Mouse (Mus musculus) left cerebral cortex, adult 8-10 months (tissue): Measurements from ENCODE around the gene Dolpp1. TPM values are rescaled to one million over a fixed set of nuclear protein-coding genes. Genes with fewer than 3 reads are reported as not detected.
A peak's percentile ranks its signal among the peaks of the same experiment; 100 is the strongest.

Experiments
- DNase-seq, 2 experiments: peaks; one replicate each; pipeline ENCODE4 v3.0.0; 2022; ENCODE audit warnings: low spot score in 2 of 2
- total RNA-seq, 4 experiments: library from RNA; stranded (reverse); gene quantifications; 2 replicates each; pipeline ENCODE4 v1.2.4; 2022

Dolpp1 gene
- total RNA-seq, 4 experiments from 2014 or later: 22.2 to 30.1 (median 27.3) TPM

DNA sequence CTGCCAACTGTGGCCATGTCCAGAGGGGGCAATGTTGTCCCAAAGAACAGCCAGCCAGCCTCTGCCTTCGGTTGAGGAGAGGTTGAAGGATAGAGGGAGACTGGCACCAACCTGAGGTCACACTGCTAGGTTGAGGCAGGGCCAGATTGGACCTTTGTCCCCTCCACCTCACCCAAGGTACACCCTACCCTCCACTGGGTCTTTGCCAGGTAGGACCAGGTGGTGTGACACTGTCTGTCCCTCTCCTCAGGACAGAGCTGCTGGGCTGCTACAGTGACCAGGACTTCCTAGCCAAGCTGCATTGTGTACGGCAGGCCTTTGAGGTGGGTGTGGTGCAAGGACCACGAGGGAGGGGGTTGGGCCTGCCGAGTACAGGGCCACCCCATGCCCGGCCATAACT is 14.3 kb upstream of the Dolpp1 start:
- DNase-seq: no peak

DNA sequence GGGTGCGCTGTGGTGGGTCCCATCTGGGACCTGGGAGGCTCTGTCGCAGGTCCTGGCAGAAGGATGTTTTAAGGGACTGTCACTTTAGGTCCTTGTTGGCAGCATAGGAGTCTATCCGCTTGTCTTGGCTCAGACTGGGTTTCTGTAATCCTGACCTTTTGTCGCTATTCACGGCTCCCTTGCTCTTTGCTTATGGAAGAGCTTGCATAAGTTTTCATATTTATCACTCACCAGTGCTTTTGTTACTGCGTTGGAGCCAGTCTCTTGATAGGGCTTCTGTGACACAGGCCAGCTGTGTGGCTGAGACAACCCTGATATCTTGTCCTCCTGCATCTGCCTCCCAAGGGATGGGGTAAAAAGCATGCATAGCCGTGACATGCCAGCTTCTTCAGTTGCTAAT is 12.7 kb upstream of the Dolpp1 start:
- DNase-seq: no peak

DNA sequence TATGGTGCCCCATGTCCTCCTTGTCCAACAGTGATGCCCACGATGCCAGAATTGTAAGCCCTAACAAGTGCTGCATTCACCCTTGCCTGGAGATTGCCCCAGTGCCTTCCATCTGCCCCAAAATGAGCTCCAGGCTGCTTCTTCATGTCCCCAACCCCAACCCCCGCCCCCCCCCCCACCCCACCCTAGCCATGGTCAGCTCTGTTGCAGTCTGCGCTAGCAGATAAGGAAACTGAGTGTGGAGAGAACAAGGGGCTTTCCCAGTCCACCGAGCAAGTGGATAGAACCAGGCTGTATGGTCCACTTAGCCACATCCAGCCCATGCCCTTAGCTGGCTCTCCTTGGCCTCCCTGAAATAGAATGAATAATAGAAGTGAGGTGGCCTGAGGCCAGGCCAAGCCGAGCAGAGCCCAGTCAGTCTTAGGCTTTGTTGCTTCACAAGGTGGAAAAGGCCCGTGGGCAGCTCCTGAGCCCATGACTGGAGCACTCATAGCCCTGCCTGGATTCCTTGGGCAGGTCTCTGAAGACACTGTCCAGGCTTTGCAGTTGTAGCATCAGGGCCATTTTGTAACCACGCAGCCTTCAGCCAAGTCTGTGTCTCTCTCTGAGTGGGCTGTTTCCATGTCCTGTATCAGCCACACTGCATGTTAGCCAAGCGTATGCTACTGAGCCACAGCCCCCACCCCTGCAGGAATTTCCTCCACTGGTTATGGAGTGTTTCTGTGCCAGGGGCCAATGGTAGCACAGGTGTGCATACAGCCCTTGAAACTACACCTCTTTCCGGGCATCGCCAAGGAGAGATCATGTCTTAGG is 11.3 kb upstream of the Dolpp1 start:
- no peak for DNase-seq

DNA sequence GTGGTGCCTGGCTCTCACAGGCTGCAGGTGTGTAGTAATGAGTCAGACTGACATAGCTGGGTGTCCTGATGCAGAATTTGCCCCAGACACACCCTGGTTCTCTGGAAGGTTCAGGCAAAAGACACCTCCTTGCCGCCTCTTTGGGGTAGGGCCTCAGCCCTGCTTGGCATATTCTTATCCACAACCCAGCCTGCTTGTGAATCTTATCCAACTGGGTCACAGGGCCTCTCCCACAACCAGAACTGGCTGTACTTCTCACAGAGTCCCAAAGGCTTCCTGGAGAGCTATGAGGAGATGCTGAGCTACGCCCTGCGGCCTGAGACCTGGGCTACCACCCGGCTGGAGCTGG is 10.7 kb upstream of the Dolpp1 start:
- DNase-seq: no peak

DNA sequence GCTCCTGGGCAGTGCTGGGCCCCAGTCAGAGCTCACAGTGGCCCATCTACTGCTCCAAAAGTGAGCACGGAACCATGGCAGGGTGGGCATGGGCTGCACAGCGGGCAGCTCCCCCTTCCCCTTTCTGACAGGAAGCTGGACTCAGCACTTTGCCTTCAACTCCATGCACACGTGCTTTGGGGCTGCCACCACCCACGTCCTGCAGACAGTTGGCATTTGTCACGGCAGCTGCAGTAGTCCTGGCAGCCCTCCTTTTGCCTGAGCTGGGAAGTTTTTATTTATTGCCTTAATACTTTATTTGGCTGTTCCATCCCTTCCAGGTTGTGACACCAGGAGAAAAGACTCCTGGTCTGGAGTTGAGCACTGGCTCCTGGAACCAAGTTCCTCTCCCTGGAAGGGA is 7.2 kb upstream of the Dolpp1 start:
- no peak for DNase-seq

DNA sequence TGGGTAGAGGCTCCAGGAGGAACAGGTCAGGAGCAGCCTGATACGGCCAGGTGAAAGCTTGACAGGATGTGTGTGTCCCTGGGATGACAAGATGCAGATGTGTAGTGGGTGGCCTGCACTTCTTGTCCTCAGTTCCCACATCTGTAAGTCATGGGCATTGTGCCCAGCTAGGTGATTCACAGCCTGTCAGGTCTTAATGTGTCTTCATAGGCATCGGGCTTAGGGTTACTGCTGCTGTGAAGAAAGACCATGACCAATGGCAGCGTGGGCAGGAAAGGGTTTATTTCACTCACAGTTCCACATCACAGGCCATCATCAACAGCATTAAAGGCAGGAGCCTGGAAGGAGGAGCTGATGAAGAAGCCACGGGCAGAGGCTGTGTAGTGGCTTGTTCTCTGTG is 6.5 kb upstream of the Dolpp1 start:
- DNase-seq: no peak

DNA sequence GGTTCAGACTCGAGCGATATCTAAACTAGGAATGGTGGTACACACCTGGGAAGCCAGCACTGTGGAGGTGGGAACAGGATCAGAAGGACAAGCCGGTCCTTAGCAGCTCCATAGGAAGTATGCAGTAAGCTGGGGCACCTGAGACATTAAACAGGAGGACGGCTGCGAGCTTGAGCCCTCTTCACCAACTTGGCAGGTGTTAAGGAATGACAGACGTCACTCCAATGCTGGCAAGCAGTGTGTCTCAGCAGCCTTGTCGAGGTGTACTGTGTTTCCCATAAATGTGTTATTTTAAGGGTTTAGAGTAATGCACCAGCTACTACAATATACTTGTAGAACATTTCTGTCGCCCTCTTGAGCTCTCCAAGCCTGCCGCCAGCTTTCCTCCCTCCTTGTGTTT is 5.1 kb upstream of the Dolpp1 start:
- DNase-seq: no peak

DNA sequence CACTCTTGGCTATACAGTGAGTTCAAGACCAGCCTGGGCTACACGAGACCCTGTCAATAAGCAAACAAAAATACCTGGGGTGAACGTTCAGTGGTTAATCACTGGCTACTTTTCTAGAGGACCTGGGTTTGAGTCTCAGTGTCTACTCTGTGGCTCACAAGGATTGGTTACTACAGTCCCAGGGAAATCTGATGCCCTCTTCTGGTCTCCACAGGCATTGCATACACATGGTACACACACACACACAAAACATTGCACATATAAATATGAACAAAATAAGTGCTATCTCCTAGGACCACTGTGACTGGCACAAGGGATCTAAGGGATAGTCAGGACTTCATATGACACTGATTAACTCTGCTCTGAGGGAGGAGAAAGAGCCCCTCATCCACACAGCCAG is 3.1 kb upstream of the Dolpp1 start:
- DNase-seq: no peak

DNA sequence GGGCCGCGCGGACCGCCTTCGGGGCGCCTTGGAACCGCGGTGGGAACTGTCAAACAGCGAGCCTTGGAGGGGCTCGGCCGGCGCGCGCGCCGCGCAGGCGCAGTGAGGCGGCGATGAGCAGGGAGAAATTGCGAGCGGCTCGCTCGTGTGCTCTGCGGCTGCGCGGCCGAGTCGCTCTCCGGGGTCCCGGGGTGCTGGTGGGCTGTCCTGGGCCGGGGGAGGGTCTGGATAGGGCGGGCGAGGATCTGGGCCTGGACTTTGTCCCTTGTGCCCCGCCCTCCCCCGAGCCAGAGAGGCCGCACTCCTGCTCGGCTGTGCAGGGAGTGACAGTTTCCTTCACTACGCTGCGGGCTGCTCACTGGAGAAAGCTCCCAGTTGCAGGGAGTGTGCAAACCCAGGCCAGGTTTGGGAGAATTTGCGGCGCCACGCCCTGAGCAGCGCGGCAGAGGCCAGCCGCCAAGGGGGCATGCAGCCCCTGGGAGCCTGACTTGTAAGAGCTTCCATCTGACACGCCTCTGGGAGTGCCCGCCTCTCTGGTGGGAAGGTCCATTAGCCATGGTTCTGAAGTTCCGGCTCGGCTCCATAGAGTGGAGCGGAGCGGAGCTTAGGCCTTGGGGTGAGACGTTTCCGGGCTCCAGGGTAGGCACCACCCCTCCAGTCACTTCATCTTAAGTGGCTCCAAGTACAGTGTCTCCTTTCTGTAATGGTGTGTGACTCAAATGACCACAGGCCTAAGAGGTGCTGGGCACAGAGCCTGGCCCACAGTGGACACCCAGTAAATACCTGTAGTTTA is 719 bp downstream of the Dolpp1 start:
- DNase-seq: peak; percentile 48 to 64

DNA sequence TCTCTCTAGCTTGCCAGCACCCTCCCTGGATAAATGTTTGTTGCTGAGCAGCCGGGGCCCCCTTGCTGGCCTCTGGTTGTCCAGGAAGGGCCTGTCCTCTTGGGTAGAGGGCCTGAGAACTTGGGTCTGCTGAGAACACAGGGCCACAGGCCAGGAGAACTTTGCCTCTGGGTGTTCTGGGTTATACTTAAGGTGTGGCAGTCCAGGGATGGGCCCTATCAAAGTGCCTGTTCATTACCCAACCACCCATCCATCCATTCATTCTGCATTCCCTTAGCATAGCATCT is 1.3 kb downstream of the Dolpp1 start:
- no peak for DNase-seq

DNA sequence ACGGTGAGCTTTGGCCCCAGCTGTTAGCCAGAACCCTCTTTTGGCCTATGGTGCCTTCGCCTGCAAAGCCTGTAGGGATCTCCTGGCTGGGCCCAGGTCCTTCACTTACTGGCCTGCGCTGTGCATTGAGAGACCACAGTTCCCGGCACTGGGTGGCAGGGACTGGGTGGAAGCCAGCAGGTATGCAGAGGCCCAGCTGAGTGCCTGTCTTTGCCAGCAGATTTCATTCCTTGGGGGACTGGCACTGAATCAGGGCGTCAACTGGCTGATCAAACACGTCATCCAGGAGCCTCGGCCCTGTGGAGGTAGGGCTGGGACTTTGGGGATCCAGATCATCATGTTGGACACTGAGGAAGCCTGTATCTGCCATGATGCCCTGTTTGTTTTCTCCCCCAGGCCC is 3.7 kb downstream of the Dolpp1 start:
- DNase-seq: no peak

DNA sequence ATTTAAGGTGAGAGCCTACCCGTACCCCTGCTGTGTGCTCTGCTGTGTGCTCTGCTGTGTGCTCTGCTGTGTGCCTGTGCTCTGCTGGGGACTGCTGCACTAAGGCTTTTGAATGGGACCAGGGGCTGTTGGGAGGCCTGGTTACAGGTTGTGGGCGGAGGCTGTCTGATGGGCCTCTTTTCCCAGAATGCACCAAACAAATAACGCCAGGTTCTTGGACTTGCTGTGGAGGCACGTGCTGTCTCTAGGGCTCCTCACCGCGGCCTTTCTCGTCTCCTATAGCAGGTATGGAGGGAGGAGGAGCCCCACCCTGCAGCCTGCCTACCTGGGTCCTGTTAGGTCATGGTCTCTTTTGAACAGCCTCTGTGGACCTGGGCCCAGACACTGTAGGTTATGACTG is 4.2 kb downstream of the Dolpp1 start:
- DNase-seq: no peak

DNA sequence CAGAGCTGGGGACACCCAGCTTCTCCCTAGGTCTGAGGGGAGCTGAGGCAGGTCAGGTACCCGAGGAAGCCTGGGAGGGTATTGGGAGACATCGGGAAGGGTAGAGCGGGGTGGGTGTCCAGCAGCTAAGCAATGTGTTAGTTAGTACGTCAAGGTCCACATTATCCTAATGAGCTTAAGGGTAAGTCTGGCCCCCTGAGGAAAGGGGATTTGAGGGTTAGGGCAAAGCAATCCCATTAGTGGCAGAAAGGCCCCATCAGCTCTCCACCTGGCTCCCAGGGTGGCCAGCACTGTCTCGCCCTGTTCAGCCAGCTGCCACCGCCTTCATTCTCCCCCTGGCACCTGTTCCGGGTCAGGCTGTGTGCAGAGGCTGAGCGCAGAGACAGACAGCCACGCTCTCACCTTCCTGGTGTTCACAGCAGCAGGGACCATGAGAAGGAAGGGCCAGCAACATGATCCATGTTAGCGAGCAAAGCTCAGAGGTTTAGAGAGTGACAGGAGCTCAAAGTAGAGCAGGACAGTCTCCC is 6.0 kb downstream of the Dolpp1 start:
- no peak for DNase-seq

DNA sequence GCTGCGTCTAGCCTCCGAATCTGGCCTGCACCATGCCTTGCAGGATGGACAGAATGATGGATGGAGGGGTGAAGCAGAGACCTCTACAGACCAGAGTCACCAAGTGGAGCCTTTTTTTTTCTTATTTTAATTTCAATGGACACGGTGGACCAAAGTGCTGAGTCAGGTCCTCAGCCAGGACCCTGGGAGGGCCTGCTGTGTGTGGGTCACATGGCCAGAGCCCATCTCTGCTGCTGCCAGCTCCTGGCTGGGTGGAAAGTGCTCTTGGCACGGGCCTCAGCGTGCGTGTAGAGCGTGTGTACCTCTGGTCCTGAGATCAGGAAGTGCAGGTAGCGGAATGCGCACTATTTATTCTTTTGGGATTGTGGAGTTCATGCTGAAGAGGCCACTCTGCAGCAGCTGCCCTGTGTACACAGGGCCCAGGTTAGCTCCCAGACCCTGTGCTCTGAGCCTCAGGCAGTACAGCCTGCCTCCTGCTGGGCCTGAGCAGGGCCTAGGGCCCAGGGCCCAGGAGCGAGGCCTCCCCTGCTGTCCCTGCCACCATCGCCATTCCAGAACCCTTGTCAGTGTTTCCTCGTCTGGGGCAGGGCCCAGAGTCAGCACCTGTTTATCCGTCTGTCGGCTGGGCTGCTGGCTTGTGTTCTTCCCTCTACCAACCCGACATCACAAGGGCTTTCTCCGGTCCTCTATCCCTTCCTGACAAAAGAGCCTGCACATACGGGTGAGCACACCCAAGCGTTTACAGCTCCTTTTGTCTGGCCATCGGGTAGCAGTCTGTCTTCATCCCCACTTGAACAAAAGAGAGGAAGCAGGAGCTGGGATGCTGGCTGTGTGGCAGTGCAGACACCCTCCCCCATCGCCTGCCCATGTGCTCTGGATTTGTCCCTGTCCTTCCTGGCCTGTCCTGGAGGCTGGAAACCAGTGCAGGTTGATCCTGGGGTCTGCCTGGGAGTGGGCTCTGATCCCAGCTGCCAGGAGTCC is 7.4 kb downstream of the Dolpp1 start:
- no peak for DNase-seq

DNA sequence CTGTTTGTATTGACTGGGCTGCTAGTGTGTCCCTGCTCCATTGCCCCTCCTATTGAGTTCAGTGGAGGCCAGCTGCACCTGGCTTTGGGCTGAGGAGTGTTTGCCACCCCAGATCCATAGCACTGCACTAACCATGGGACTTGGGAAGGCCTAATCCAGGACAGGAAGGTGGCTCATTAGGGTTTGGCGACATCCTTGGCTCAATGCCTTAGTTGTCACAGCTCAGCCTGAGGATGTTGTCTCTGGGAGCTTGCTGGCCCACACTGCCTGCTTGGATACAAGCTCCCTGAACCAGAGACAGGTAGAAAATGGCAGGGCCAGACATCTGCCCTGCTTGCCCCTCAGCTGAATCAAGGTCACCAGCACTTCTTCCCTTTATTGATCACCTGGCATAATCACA is 9.5 kb downstream of the Dolpp1 start:
- no peak for DNase-seq

DNA sequence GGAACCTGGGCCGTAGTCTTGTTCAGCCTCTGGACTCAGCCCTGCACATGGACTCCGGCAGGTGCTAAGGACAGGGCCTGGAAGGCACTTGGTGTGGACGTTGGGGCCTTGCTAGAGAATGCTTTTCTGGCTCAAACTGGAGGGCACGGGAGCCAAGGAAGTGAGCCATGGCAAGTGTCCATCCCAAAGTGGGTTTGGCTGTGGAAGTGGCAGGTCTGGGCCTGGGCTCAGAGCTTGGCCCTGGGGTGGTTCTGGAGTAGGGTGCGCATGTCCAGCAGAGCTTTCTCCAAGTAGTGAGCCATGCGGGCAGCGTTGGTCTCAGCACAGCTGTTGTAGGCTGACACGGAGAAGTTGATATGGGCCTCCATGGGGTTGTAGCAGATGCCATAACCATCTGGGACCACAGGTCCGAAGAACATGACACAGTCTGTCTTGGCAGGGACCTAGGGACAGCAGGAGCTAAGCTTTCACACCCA is 10.3 kb downstream of the Dolpp1 start:
- no peak for DNase-seq

DNA sequence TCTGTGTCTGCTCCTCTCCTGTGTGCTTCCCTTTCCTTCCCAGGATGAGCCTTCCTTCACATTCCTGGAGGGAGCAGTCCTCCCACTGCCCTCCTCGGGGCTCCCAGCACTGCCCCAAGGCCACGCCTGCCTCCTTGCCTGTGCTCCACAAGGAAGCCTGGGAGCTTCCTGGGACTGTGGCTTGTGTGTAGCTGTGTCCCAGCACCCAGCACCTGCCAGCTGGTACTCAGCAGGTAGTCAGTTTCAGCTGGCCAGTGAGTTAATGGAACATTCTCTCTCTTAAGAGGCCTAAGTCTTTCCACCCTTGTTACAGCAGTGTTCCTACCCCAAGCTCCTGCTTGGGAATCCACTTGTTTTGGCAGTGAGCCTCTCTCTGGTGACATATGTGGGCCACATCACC is 10.8 kb downstream of the Dolpp1 start:
- DNase-seq: no peak

DNA sequence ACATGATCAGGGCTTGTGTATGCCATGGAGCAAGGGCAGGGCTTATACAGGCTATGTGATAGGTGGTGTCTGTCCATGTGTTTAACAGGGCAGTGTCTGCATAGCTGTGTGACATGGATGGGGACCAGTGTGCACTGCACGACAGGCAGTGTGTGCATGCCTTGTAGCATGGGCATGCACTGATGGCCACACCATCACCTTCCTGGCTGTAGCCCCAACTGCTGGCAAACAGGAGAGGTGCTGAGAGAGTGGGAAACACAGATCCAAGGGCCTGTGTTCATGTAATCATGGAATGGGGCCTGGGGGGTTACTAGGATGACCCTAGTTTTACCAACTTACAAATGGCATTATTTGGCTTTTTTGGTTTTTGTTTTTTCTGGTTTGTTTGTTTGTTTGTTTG is 11.8 kb downstream of the Dolpp1 start:
- DNase-seq: no peak

DNA sequence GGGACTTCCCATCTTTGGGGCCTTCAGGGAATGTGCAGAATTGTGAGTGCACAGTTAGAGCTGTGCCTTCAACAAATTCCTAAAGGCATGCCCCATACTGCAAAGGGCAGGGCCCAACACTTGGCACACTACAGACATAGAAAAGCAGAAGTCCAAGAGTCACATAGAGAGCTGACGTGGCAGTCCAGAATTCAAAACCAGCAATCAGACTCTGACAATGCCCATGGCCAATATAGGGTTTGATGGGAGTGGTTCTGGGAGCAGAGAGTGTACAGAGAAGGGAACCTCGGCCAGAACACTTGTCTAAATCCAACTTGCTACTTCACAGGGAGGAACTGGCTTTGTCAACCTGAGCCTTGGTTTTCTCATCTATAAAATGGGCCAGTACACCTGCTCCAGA is 15.2 kb downstream of the Dolpp1 start:
- DNase-seq: no peak

DNA sequence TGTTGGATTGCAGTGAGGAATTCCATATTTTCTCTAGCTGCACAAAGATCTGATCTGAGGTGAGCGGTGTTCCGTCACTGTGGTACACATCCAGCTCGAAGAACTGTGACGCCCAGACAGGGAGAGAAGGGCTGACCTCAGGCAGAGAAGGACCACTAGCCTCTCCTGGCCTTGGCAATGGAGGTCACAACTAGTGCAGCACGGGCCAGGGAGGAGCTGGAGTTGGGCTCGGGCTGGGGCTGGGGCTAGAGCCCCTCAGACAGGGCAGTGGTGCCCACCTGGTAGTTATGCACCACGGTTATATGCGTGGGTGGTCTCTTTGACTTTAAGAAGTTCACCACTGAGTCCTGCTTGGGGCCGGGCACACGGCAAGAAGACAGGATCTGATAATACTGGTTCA is 15.7 kb downstream of the Dolpp1 start:
- DNase-seq: no peak

DNA sequence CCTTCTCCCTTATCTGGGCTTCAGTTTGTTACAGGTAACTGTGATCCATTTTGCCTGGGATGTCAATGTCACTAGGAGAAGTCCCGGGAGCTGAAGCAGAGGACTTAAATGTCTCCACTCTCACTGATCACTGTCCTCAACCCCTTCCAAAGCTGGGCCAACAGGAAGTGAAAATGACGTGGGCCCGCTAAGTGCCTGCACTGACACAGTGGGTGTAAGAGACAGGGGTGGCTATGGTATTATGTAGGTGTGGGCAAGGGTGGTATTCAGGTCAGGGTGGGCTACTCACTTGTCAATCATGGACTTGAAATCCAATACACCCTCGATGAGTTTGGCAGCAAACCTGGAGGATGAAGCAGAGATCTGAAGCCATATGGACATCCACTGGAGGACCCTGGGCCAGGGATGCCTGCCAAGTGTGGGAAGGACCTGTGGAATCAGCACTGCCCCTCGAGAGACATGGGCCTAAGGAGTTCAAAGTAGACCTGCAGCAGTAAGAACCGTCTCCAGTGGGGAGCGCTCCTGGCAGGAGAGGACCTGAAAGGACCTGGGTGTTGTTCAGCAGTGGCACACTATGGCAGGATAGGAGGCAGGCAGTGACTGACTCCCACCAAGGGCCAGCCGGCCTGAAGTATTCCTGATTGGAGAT is 16.5 kb downstream of the Dolpp1 start:
- DNase-seq: peak in 1 of 2 experiments; percentile 21
